Mouse (Mus musculus) CH12.LX (cell line): ENCODE results near the gene Lifr.

Experiments
- CTCF ChIP-seq, 2 experiments: IDR thresholded peaks in 1 of 2; conservative IDR thresholded peaks in 1 of 2; 2 replicates each; pipeline ENCODE4 v1.5.1; 2011 to 2012; ENCODE audit warnings: low read depth in 2 of 2, low read length in 2 of 2, improper control_type of control experiment in 1 of 2, inconsistent platforms in 1 of 2, mild to moderate bottlenecking in 1 of 2, moderate library complexity in 1 of 2
- E2F4 ChIP-seq: IDR thresholded peaks from 2 replicates; pipeline ENCODE4 v1.6.1; 2011; ENCODE audit warnings: low read depth, low read length, improper control_type of control experiment; ENCODE audit not compliant: insufficient replicate concordance
- EP300 ChIP-seq: IDR thresholded peaks from 2 replicates; pipeline ENCODE4 v1.6.1; 2011; ENCODE audit warnings: low read length, improper control_type of control experiment
- MAFK ChIP-seq: IDR thresholded peaks from 2 replicates; pipeline ENCODE4 v1.6.1; 2011; ENCODE audit warnings: low read length, improper control_type of control experiment; ENCODE audit not compliant: insufficient replicate concordance
- MXI1 ChIP-seq: IDR thresholded peaks from 2 replicates; pipeline ENCODE4 v1.6.1; 2011; ENCODE audit warnings: mild to moderate bottlenecking, low read depth, low read length, improper control_type of control experiment
- POLR2A ChIP-seq: IDR thresholded peaks from 2 replicates; pipeline ENCODE4 v1.6.1; 2011; ENCODE audit warnings: low read depth, mild to moderate bottlenecking, improper control_type of control experiment, low read length
- POLR2AphosphoS2 ChIP-seq: IDR thresholded peaks from 2 replicates; pipeline ENCODE4 v1.6.1; 2011; ENCODE audit warnings: low read depth, low read length, improper control_type of control experiment
- RAD21 ChIP-seq: IDR thresholded peaks from 2 replicates; pipeline ENCODE4 v1.6.1; 2011; ENCODE audit warnings: low read depth, mild to moderate bottlenecking, low read length, improper control_type of control experiment, moderate library complexity
- TCF12 ChIP-seq: IDR thresholded peaks from 2 replicates; pipeline ENCODE4 v1.6.1; 2014; ENCODE audit warnings: low read depth, mild to moderate bottlenecking, inconsistent platforms, low read length, improper control_type of control experiment
- UBTF ChIP-seq: IDR thresholded peaks from 2 replicates; pipeline ENCODE4 v1.6.1; 2012; ENCODE audit warnings: low read depth, mild to moderate bottlenecking, inconsistent platforms, low read length, improper control_type of control experiment, moderate library complexity
- ZMIZ1 ChIP-seq: IDR thresholded peaks from 2 replicates; pipeline ENCODE4 v1.6.1; 2012; ENCODE audit warnings: low read depth, mild to moderate bottlenecking, inconsistent platforms, low read length, improper control_type of control experiment
- ZNF384 ChIP-seq: IDR thresholded peaks from 2 replicates; pipeline ENCODE4 v1.6.1; 2012; ENCODE audit warnings: low read depth, low read length, improper control_type of control experiment, inconsistent platforms

DNA sequence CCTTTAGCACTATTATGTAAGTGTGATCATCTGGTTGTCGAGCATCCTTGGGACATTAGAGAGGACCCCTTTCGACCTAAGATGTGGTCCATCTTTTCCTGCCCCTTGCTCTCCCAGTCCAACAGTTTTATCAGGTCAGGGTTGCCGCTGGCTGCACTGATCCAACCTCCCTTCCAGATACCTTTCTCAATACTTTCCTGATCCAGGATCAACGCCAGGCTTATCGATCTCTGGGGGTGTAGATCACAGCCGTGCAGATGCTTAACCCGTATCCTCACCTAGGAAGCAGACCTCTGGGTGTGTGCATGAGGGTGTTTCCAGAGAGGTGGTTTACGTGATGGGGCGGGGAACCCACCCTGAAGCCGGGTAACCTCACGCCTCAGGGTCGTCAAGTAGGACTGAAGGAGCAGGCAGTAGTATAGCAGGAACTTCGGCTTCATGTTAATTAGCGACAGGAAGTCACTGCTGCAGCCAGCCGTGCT lies 53.3 kb downstream of the Lifr start:
- TF ChIP-seq POLR2AphosphoS2 (no peak), EP300 (no peak), MAFK (no peak), CTCF (conservative IDR thresholded peaks at IDR 0.05 in 1 of 2, IDR thresholded peaks at IDR 0.05 in 1 of 2; ENCODE audit: low read depth in 2 of 2, low read length in 2 of 2) (no peak), POLR2A (no peak), MXI1 (no peak), UBTF (no peak), TCF12 (no peak), ZNF384 (no peak), RAD21 (no peak), ZMIZ1 (no peak), E2F4 (no peak)
